Mouse (Mus musculus): ENCODE measurements around the gene Efcab2. TPM values are rescaled to one million over a fixed set of nuclear protein-coding genes. Genes with fewer than 3 reads are reported as not detected.

Gene Efcab2
- total RNA-seq, 2 experiments from 2014 or later, result 8.9 to 10.8 TPM

DNA sequence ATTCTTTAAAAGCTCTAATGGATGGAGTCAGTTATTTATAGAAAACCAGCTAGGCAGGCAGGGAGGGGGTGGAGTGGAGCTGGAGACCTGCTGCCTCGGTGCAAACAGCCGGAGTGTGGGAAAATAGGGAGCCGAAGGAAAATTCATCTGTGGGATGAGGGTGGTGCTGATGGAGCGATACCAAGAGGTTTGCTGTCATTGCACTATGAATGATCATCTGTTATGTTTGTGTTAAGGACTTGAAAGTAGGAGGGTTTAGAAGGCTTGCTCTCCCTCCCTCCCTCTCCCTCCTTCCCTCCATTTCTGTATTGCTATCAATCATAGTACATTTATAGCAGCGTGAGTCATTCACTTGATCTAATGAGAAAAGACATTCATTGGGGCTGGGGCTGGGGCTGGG, 80.9 kb downstream of the Efcab2 start:
- no peak for TF ChIP-seq CTCF (IDR thresholded peaks at IDR 0.05)
- H3K27ac ChIP-seq, result peak overlapping the region; percentile 19; the same call in 1 of the 2 replicates
- no peak overlapping the region for H3K4me3 ChIP-seq
- DNase-seq (ENCODE audit: extremely low spot score in 1 of 2, low spot score in 2 of 2), result peak; percentile 28 to 56
- intact Hi-C loops (cut with DNase I), result no loop called here

DNA sequence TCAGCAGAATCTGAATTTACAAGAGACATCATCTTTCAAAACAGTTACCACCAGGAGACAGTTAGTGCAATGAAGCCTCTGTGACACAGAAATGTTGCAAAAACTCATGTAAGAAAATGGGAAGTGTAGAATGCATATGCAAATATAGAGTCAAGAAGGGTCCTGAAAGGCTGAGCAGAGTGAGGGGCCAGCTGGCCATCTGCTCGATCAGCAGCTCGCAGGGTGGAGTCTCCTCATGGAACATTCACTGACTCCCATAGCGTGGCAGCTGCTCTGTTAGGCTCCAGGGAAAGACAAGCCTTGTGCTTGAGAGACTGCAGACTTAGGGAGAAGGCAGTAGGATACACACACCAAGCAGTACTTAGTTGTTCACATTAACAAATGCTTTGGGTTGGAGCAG, 83.2 kb downstream of the Efcab2 start:
- TF ChIP-seq CTCF (IDR thresholded peaks at IDR 0.05), result no peak
- Histone ChIP-seq H3K27ac (no peak overlapping the region), H3K4me3 (no peak overlapping the region)
- intact Hi-C loops (cut with DNase I), result no loop called here
- DNase-seq (ENCODE audit: extremely low spot score in 1 of 2, low spot score in 2 of 2), result no peak

DNA sequence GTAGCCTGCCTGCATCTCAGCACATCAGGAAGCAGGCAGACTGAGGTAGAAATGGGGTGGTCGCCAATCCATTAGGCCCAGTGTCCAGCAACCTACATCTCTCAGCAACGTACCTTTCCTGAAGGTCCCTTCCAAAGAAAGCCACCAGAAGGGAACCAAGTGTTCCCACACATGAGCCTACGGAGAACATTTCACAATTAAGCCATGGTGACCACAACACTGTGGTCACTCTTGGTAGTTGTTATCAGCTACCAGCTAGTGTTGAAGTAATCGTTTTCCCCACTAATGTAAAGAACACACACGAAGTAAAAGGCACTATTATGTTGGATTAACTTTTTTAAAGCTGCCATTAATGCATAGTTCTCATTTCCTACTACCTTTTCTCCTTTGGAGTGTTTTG, 85.8 kb downstream of the Efcab2 start:
- intact Hi-C loops (cut with DNase I), result no loop called here

DNA sequence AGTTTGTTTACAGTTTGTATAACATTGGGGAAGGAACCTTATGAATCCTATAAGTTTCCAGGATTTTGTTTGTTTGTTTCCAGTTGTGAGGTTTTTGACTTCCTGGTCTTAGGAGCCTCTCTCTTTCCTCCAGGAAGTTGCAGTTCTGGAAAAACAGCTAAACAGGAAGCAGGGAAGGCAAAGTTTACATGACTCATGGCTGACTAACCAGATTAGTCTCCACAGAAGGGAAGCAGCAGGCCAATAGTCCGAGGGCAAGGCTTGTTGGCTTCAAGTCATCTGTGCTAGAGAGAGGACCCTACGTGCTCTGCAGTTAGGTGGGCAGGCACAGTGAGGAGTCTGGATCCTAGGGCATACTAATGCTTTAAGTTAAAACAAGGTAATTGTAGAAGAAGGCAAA, 86.6 kb downstream of the Efcab2 start:
- intact Hi-C loops (cut with DNase I), result no loop called here
- no peak for TF ChIP-seq CTCF (IDR thresholded peaks at IDR 0.05)
- no peak for DNase-seq (ENCODE audit: extremely low spot score in 1 of 2, low spot score in 2 of 2)
- H3K27ac ChIP-seq, result no peak overlapping the region
- H3K4me3 ChIP-seq, result no peak overlapping the region

More for the DNA sequence above, 85.8 kb downstream of the Efcab2 start:
- no peak for TF ChIP-seq CTCF (IDR thresholded peaks at IDR 0.05)
- Histone ChIP-seq H3K27ac (no peak overlapping the region), H3K4me3 (no peak overlapping the region)
- DNase-seq (ENCODE audit: extremely low spot score in 1 of 2, low spot score in 2 of 2), result no peak

DNA sequence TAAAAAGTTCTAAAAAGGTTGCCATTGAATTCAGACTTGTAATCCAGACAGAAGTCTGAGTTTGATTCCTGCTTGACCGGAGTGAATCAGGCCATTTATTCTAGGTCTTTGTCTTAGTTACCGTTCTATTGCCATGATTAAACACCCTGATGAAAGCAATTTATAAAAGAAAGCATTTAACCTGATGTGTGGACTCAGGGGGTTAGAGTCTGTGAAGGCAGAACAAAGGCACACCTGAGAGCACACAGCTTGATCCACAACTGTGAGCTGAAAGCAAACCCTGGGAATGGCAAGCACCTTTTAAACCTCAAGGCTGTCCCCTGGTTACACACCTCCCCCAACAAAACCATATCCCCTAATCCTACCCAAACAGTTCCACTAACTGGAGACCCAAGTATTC, 90.3 kb downstream of the Efcab2 start:
- TF ChIP-seq CTCF (IDR thresholded peaks at IDR 0.05), result no peak
- DNase-seq (ENCODE audit: extremely low spot score in 1 of 2, low spot score in 2 of 2), result no peak
- intact Hi-C loops (cut with DNase I), result no loop called here
- Histone ChIP-seq H3K27ac (no peak overlapping the region), H3K4me3 (no peak overlapping the region)

DNA sequence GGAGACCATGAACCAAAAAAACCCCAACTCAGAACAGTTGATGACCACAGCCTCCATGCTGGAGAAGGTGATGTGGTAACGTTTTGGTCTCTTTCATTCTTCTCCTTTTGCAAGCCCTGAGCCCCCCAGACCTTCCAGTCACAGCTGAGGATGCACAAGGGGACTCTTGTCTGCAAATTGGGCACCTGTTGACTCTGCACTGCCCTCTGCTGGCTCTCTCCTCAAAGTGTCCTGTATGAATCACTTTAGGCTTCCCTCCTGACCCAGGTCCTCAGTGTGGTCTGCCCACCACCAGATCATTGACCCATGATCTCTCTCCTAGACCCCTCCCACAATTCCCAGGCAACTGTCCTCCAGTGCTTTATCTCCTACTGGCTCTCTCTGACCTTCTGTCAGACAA, 91.0 kb downstream of the Efcab2 start:
- intact Hi-C loops (cut with DNase I), result no loop called here
- peak; percentile 56 for TF ChIP-seq CTCF (IDR thresholded peaks at IDR 0.05)
- Histone ChIP-seq H3K27ac (no peak overlapping the region), H3K4me3 (no peak overlapping the region)
- DNase-seq (ENCODE audit: extremely low spot score in 1 of 2, low spot score in 2 of 2), result peak in 1 of 2 experiments; percentile 18

DNA sequence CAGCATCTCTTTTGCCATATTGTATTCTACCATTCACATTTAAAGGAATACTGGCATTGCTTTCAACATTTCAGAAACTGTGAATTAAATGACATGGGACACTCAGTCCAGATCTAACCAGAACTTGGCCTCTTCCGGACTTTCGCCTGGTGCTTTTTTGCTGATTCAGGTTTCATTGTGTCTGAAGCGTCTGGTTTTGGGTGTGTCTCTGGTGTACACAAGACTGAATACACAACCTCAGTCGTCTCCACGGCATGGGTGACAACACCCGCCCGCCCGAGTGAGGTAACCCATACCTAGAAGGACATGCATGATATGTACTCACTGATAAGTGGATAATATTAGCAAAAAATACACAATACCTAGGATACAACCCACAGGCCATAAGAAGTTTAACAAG, 101.1 kb downstream of the Efcab2 start:
- no peak overlapping the region for H3K27ac ChIP-seq
- intact Hi-C loops (cut with DNase I), result no loop called here
- DNase-seq (ENCODE audit: extremely low spot score in 1 of 2, low spot score in 2 of 2), result no peak
- no peak for TF ChIP-seq CTCF (IDR thresholded peaks at IDR 0.05)
- no peak overlapping the region for H3K4me3 ChIP-seq

DNA sequence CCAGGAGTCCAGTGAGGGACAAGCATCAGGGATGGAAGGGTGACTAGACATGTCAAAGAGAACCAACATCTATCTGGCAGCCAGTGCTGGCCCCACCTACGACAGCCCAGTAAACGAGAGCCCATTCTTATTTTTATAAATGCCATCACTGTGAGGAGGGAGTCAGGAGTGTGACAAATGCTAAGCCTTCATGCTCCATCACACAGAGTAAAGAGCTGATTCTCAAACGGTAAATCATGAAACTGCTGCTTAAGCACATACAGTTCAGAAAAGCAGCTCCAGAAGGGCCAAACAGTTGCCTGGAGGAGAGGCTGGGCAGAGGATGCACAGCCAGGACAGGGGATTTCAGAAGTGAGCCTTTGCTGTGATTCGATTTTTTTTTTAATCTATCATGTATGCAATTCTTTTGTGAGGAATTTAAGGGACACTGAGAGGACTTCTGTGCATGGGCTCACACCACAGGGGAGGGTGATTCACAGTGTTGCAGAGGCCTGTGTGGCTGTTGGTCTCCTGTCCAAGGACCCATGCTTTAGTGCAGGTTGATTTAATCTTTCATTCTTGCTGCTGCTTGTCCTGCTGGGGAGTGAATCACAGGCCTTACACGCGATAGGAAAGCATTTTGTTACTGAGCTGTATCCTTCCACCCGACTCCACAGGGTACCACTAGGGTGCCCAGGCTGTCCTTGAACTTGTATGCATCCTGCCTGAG, 106.6 kb downstream of the Efcab2 start:
- H3K27ac ChIP-seq, result no peak overlapping the region
- DNase-seq (ENCODE audit: extremely low spot score in 1 of 2, low spot score in 2 of 2), result no peak
- H3K4me3 ChIP-seq, result no peak overlapping the region
- intact Hi-C loops (cut with DNase I), result no loop called here
- no peak for TF ChIP-seq CTCF (IDR thresholded peaks at IDR 0.05)

DNA sequence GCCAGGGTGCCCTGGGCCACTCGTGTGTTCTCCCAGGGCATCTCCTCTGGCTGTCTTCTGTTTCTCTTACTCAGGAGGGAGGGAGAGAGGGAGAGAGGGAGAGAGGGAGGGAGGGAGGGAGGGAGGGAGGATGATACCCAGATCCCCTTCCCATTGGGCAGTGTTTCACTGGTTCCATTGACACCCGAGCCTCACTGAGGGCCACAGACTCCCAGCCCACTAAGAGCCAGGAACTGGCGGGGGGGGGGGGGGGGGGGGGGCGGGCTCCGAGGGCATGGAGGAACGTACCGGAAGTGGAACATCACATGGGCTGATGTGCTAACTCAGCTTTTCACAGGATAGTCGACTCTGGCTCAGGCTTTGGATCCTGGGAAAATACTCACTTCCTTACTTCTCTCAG, 108.1 kb downstream of the Efcab2 start:
- H3K27ac ChIP-seq, result no peak overlapping the region
- H3K4me3 ChIP-seq, result no peak overlapping the region
- intact Hi-C loops (cut with DNase I), result no loop called here
- TF ChIP-seq CTCF (IDR thresholded peaks at IDR 0.05), result no peak
- DNase-seq (ENCODE audit: extremely low spot score in 1 of 2, low spot score in 2 of 2), result no peak

DNA sequence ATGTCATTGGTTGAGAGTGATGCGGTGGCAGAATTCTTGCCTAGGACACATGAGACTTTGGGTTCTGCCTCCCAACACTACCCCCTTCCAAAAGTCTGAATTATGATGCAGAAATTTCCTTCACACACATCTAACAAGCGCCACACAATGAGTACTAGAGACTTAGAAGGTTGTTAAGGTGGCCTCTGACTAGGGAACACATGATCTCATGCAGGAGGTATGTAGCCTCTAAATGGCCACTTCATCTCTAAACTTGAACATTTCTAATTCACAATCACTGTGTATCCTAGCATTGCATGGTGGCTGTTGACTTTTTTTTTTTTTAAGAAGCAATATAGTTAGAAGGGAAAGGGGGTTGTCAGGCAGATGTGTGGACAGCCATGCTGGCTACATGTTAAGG, 110.0 kb downstream of the Efcab2 start:
- no peak for TF ChIP-seq CTCF (IDR thresholded peaks at IDR 0.05)

DNA sequence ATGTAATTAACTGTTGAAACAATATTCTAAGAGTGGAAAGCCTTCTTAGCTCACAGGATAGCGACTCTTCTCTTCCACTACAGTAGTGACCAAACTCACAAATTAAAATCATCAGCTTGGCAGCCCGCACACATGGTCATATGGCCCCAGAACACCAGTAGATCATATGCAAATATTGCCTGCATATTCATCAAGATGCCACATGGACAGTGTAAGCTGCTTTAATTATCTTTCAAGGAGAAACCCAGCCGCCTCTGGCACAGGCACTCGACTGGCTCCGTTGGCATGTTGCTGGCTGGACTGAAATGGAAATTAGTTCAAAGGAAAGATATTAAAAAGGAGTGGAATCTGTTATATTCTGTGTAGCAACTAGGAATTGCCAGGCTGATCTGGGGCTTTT, 116.5 kb downstream of the Efcab2 start:
- DNase-seq (ENCODE audit: extremely low spot score in 1 of 2, low spot score in 2 of 2), result no peak
- no peak for TF ChIP-seq CTCF (IDR thresholded peaks at IDR 0.05)
- Histone ChIP-seq H3K4me3 (no peak overlapping the region), H3K27ac (no peak overlapping the region)
- intact Hi-C loops (cut with DNase I), result no loop called here

More for the DNA sequence above, 110.0 kb downstream of the Efcab2 start:
- no peak overlapping the region for H3K27ac ChIP-seq
- intact Hi-C loops (cut with DNase I), result no loop called here
- DNase-seq (ENCODE audit: extremely low spot score in 1 of 2, low spot score in 2 of 2), result no peak
- H3K4me3 ChIP-seq, result no peak overlapping the region

DNA sequence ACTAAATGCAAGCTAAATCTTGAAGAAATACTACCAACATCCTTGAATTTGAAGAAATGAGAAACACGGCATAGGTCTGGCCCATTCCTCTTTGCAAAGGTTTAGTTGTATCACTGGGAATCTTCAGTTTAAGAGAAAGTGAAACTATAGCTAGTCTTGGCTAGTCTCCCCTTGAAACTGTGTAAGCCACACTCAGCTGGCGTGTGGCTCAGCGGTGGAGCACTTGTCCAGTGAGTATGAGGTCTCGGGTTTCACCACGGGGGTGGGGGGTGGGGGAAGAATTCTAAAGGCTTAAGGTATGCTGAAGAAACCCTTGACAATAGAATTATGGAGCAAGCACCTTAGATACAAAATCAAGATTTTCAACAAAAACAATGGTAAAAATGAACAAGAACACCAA, 117.3 kb downstream of the Efcab2 start:
- H3K4me3 ChIP-seq, result no peak overlapping the region
- intact Hi-C loops (cut with DNase I), result no loop called here
- TF ChIP-seq CTCF (IDR thresholded peaks at IDR 0.05), result no peak
- no peak overlapping the region for H3K27ac ChIP-seq
- DNase-seq (ENCODE audit: extremely low spot score in 1 of 2, low spot score in 2 of 2), result no peak

DNA sequence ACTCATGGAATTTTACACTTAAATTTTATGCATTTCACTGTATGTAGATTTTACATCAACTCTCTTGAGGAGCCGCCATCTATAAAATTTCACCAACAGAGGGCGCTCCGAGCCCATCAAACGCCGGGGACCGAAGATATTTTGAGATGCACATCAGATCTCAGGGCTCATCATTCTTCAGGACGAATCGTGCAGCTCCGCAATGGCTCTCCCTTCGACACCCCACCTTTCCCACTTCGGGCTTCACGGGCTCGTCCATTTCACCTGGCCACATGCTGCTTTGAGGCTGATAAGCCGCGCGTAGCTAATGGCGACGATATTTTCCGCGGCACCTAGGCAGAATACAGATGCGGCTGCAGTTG, 121.3 kb downstream of the Efcab2 start:
- peak overlapping the region; percentile 50 for H3K27ac ChIP-seq
- DNase-seq (ENCODE audit: extremely low spot score in 1 of 2, low spot score in 2 of 2), result peak; percentile 67 to 72
- peak; percentile 75 for TF ChIP-seq CTCF (IDR thresholded peaks at IDR 0.05)
- intact Hi-C loops (cut with DNase I), result loop anchor here (1.0 to 5.0 kb wide), 2 partner anchors 270 to 433 kb away; no protein-coding TSS in a partner anchor
- peak overlapping the region; percentile 58 for H3K4me3 ChIP-seq
